Mouse (Mus musculus): Measurements from ENCODE around the gene Gne. TPM values are rescaled to one million over a fixed set of nuclear protein-coding genes. Genes with fewer than 3 reads are reported as not detected.

The Gne gene
- polyA plus RNA-seq, 1 experiment from 2014 or later: 27.0 TPM

- Histone ChIP-seq H3K27me3 (ENCODE audit: control insufficient read depth, insufficient read depth, low read length) (no peaks in the 10 kb centered on the region), H3K4me2 (ENCODE audit: low read depth, low read length) (peak overlapping the region; percentile 28; the same call in 1 of the 2 replicates), H3K36me3 (ENCODE audit: control insufficient read depth, insufficient read depth, low read length) (no peaks in the 10 kb centered on the region), H3K4me1 (ENCODE audit: control insufficient read depth, insufficient read depth, low read length) (no peaks in the 10 kb centered on the region; the same call in 1 of the 2 replicates), H3K27ac (ENCODE audit: low read depth, low read length) (no peak overlapping the region), H3K9me3 (ENCODE audit: control insufficient read depth, low read length) (no peaks in the 10 kb centered on the region), H3K4me3 (ENCODE audit: low read depth, low read length) (no peak overlapping the region), H3K9ac (replicated peaks; ENCODE audit: low read depth, low read length) (no peak overlapping the region)
- ATAC-seq (ENCODE audit: low read depth): no peak
- WGBS: 32% methylated on average over 18 of the region's 18 CpGs
Observed at GRCm38 (mm10) chr4:44106297-44106821, 22.4 kb upstream of the Gne start.

GRCm38 (mm10) chr4:44104195-44104917 is 20.4 kb upstream of the Gne start:
- WGBS: 47% methylated on average over 8 of the region's 8 CpGs
- Histone ChIP-seq H3K36me3 (ENCODE audit: control insufficient read depth, insufficient read depth, low read length) (no peaks in the 10 kb centered on the region), H3K9ac (replicated peaks; ENCODE audit: low read depth, low read length) (no peak overlapping the region)

GRCm38 (mm10) chr4:44103620-44104019 is 19.6 kb upstream of the Gne start:
- no peaks in the 10 kb centered on the region for H3K9me3 ChIP-seq (ENCODE audit: control insufficient read depth, low read length)

More at GRCm38 (mm10) chr4:44104195-44104917, 20.4 kb upstream of the Gne start:
- Histone ChIP-seq H3K27ac (ENCODE audit: low read depth, low read length) (no peak overlapping the region), H3K4me3 (ENCODE audit: low read depth, low read length) (no peak overlapping the region), H3K4me2 (ENCODE audit: low read depth, low read length) (no peak overlapping the region), H3K27me3 (ENCODE audit: control insufficient read depth, insufficient read depth, low read length) (no peaks in the 10 kb centered on the region), H3K9me3 (ENCODE audit: control insufficient read depth, low read length) (no peaks in the 10 kb centered on the region), H3K4me1 (ENCODE audit: control insufficient read depth, insufficient read depth, low read length) (no peaks in the 10 kb centered on the region; the same call in 1 of the 2 replicates)
- ATAC-seq (ENCODE audit: low read depth): no peak

GRCm38 (mm10) chr4:44097576-44098335 is 13.8 kb upstream of the Gne start:
- H3K9ac ChIP-seq (replicated peaks; ENCODE audit: low read depth, low read length): no peak overlapping the region
- ATAC-seq (ENCODE audit: low read depth): no peak
- H3K4me3 ChIP-seq (ENCODE audit: low read depth, low read length): no peak overlapping the region
- H3K27ac ChIP-seq (ENCODE audit: low read depth, low read length): no peak overlapping the region
- no peaks in the 10 kb centered on the region for H3K4me1 ChIP-seq (ENCODE audit: control insufficient read depth, insufficient read depth, low read length)
- no peaks in the 10 kb centered on the region for H3K27me3 ChIP-seq (ENCODE audit: control insufficient read depth, insufficient read depth, low read length)
- H3K9me3 ChIP-seq (ENCODE audit: control insufficient read depth, low read length): no peaks in the 10 kb centered on the region
- H3K4me2 ChIP-seq (ENCODE audit: low read depth, low read length): no peak overlapping the region
- WGBS: 65% methylated on average over 11 of the region's 11 CpGs
- H3K36me3 ChIP-seq (ENCODE audit: control insufficient read depth, insufficient read depth, low read length): no peaks in the 10 kb centered on the region

More at GRCm38 (mm10) chr4:44103620-44104019, 19.6 kb upstream of the Gne start:
- no peak overlapping the region for H3K9ac ChIP-seq (replicated peaks; ENCODE audit: low read depth, low read length)
- no peak for ATAC-seq (ENCODE audit: low read depth)
- no peak overlapping the region for H3K4me3 ChIP-seq (ENCODE audit: low read depth, low read length)
- H3K4me1 ChIP-seq (ENCODE audit: control insufficient read depth, insufficient read depth, low read length): no peaks in the 10 kb centered on the region; the same call in 1 of the 2 replicates
- WGBS: 75% methylated on average over 8 of the region's 8 CpGs
- H3K4me2 ChIP-seq (ENCODE audit: low read depth, low read length): no peak overlapping the region
- no peaks in the 10 kb centered on the region for H3K36me3 ChIP-seq (ENCODE audit: control insufficient read depth, insufficient read depth, low read length)
- no peak overlapping the region for H3K27ac ChIP-seq (ENCODE audit: low read depth, low read length)
- H3K27me3 ChIP-seq (ENCODE audit: control insufficient read depth, insufficient read depth, low read length): no peaks in the 10 kb centered on the region

DNA sequence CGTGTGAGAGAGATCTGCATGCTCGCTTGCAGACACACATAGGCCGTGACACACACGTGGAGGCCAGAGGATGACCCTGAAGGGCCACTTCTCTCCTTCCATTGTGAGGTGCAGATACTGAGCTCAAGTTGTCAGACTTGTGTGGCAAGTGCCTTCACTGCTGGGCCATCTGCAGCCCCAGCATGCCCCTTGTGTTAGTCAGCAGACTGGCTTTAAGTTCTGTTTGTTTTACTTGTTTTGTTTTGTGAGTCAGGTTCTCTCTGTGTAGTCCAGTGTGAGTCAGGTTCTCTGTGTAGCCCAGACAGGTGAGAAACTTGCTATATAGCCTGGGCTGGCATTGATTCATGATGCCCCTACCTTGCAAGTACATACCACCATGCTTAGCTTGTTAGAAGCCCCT is 10.5 kb upstream of the Gne start:
- Histone ChIP-seq H3K27ac (ENCODE audit: low read depth, low read length) (no peak overlapping the region), H3K9ac (replicated peaks; ENCODE audit: low read depth, low read length) (no peak overlapping the region), H3K9me3 (ENCODE audit: control insufficient read depth, low read length) (no peaks in the 10 kb centered on the region), H3K4me2 (ENCODE audit: low read depth, low read length) (no peak overlapping the region), H3K36me3 (ENCODE audit: control insufficient read depth, insufficient read depth, low read length) (no peaks in the 10 kb centered on the region), H3K27me3 (ENCODE audit: control insufficient read depth, insufficient read depth, low read length) (no peaks in the 10 kb centered on the region), H3K4me3 (ENCODE audit: low read depth, low read length) (no peak overlapping the region), H3K4me1 (ENCODE audit: control insufficient read depth, insufficient read depth, low read length) (no peaks in the 10 kb centered on the region)
- 90% methylated on average over 4 of the region's 4 CpGs for WGBS
- ATAC-seq (ENCODE audit: low read depth): no peak

- Histone ChIP-seq H3K4me3 (ENCODE audit: low read depth, low read length) (no peak overlapping the region), H3K36me3 (ENCODE audit: control insufficient read depth, insufficient read depth, low read length) (no peaks in the 10 kb centered on the region), H3K9ac (replicated peaks; ENCODE audit: low read depth, low read length) (no peak overlapping the region), H3K27ac (ENCODE audit: low read depth, low read length) (no peak overlapping the region), H3K4me2 (ENCODE audit: low read depth, low read length) (no peak overlapping the region), H3K9me3 (ENCODE audit: control insufficient read depth, low read length) (no peaks in the 10 kb centered on the region), H3K27me3 (ENCODE audit: control insufficient read depth, insufficient read depth, low read length) (no peaks in the 10 kb centered on the region), H3K4me1 (ENCODE audit: control insufficient read depth, insufficient read depth, low read length) (no peaks in the 10 kb centered on the region)
- 87% methylated on average over 11 of the region's 11 CpGs for WGBS
- no peak for ATAC-seq (ENCODE audit: low read depth)
Observed at GRCm38 (mm10) chr4:44092359-44092758, 8.4 kb upstream of the Gne start.

GRCm38 (mm10) chr4:44085566-44085965 is 1.6 kb upstream of the Gne start:
- 97% methylated on average over 3 of the region's 3 CpGs for WGBS
- Histone ChIP-seq H3K4me1 (ENCODE audit: control insufficient read depth, insufficient read depth, low read length) (no peaks in the 10 kb centered on the region), H3K36me3 (ENCODE audit: control insufficient read depth, insufficient read depth, low read length) (no peaks in the 10 kb centered on the region), H3K27ac (ENCODE audit: low read depth, low read length) (no peak overlapping the region), H3K4me2 (ENCODE audit: low read depth, low read length) (no peak overlapping the region), H3K9me3 (ENCODE audit: control insufficient read depth, low read length) (no peaks in the 10 kb centered on the region), H3K9ac (replicated peaks; ENCODE audit: low read depth, low read length) (no peak overlapping the region), H3K4me3 (ENCODE audit: low read depth, low read length) (no peak overlapping the region), H3K27me3 (ENCODE audit: control insufficient read depth, insufficient read depth, low read length) (no peaks in the 10 kb centered on the region)
- no peak for ATAC-seq (ENCODE audit: low read depth)

DNA sequence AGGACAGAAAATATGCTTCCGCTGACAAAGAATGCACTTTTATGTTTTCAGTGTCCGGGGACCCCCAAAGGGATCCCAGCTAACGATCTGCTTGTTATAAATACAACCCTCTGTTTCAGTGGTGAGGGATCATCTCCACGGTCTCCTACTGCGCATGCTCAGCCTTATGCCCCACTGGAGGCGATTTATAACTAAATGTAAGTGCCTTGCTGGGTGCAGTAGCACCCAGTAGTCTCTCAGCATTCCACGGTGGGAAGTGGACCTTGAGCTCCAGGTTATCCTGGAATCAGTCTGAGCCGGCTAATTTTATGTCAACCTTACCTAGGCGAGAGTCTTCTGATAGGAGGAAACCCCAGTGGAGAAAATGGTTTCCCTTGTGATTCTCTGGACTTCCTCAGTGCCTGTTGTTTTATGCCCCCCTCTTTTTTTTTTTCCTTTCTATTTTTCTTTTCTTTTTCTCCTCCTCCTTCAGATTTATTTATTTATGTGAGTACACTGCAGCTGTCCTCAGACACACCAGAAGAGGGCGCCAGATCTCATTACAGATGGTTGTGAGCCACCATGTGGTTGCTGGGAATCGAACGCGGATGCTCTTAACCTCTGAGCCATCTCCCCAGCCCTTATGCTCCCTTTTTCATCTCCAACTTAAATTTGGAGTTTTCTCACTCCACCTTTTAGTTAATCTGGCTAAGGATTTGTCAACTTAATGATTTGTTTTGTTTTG is 787 bp upstream of the Gne start:
- no peaks in the 10 kb centered on the region for H3K9me3 ChIP-seq (ENCODE audit: control insufficient read depth, low read length)
- no peak overlapping the region for H3K4me3 ChIP-seq (ENCODE audit: low read depth, low read length)
- H3K9ac ChIP-seq (replicated peaks; ENCODE audit: low read depth, low read length): no peak overlapping the region
- H3K4me1 ChIP-seq (ENCODE audit: control insufficient read depth, insufficient read depth, low read length): no peaks in the 10 kb centered on the region
- ATAC-seq (ENCODE audit: low read depth): no peak
- 80% methylated on average over 13 of the region's 13 CpGs for WGBS
- no peaks in the 10 kb centered on the region for H3K36me3 ChIP-seq (ENCODE audit: control insufficient read depth, insufficient read depth, low read length)
- no peak overlapping the region for H3K4me2 ChIP-seq (ENCODE audit: low read depth, low read length)
- H3K27ac ChIP-seq (ENCODE audit: low read depth, low read length): no peak overlapping the region
- no peaks in the 10 kb centered on the region for H3K27me3 ChIP-seq (ENCODE audit: control insufficient read depth, insufficient read depth, low read length)

All from neural tube, embryonic 14.5 days (tissue).